Mouse (Mus musculus) heart, embryonic 10.5 days (tissue): ENCODE results near the gene Olfr543. TPM values are rescaled to one million over a fixed set of nuclear protein-coding genes. Genes with fewer than 3 reads are reported as not detected.

Source experiments
- DNase-seq: peaks from one replicate; pipeline ENCODE4 v3.0.0-alpha.2; 2017; ENCODE audit warnings: low spot score
- H3K27ac ChIP-seq: fragments of 300-500 bp; sonication (generic); 2 replicates; pipeline ENCODE4 v1.5.1; 2016; ENCODE audit warnings: mild to moderate bottlenecking
- H3K27me3 ChIP-seq: fragments of 300-500 bp; sonication (generic); 2 replicates; pipeline ENCODE4 v1.6.1; 2016; ENCODE audit warnings: mild to moderate bottlenecking; ENCODE audit not compliant: poor library complexity, insufficient read depth, severe bottlenecking
- H3K36me3 ChIP-seq: fragments of 300-500 bp; sonication (generic); 2 replicates; pipeline ENCODE4 v1.6.1; 2016; ENCODE audit warnings: mild to moderate bottlenecking, moderate library complexity
- H3K4me1 ChIP-seq: fragments of 300-500 bp; sonication (generic); 2 replicates; pipeline ENCODE4 v1.6.1; 2016; ENCODE audit warnings: mild to moderate bottlenecking
- H3K4me3 ChIP-seq: fragments of 300-500 bp; sonication (generic); 2 replicates; pipeline ENCODE4 v1.5.1; 2016; ENCODE audit warnings: mild to moderate bottlenecking, moderate library complexity
- H3K9me3 ChIP-seq: fragments of 300-500 bp; sonication (generic); 2 replicates; pipeline ENCODE4 v1.6.1; 2016; ENCODE audit warnings: mild to moderate bottlenecking, moderate library complexity
- WGBS: fragments of 180-500 bp; shearing (Covaris S2); methylation state at CpG from one replicate; pipeline ENCODE4 v1.1.7; 2016; 5-methylcytosine and 5-hydroxymethylcytosine counted together
- polyA plus RNA-seq: library from polyadenylated mRNA; unstranded; fragments of >200 nt; fragmentation: Nextera tagmentation; extraction: Ambion mirVana; gene quantifications from 2 replicates; pipeline ENCODE4 v1.2.1, GENCODE M21; 2016

The Olfr543 gene
- polyA plus RNA-seq, 1 experiment from 2014 or later, result 0.19 TPM

- Histone ChIP-seq H3K4me1 (no peaks in the 10 kb centered on the region), H3K27ac (no peak overlapping the region), H3K27me3 (no peaks in the 10 kb centered on the region), H3K9me3 (no peaks in the 10 kb centered on the region), H3K36me3 (peaks cover 98% of the 10 kb centered on the region), H3K4me3 (no peak overlapping the region)
- no peak for DNase-seq
- WGBS, result 87% methylated on average over 5 of the region's 5 CpGs
These were observed 22.7 kb downstream of the Olfr543 start for GRCm38 (mm10) chr7:102458618-102459380.

- Histone ChIP-seq H3K27me3 (no peaks in the 10 kb centered on the region), H3K4me1 (peaks cover 13% of the 10 kb centered on the region), H3K4me3 (no peak overlapping the region), H3K36me3 (peaks cover 75% of the 10 kb centered on the region), H3K9me3 (no peaks in the 10 kb centered on the region), H3K27ac (no peak overlapping the region)
- DNase-seq, result no peak
- WGBS, result 94% methylated on average over 9 of the region's 9 CpGs
These were observed 35.0 kb downstream of the Olfr543 start for GRCm38 (mm10) chr7:102446438-102446837.

DNA sequence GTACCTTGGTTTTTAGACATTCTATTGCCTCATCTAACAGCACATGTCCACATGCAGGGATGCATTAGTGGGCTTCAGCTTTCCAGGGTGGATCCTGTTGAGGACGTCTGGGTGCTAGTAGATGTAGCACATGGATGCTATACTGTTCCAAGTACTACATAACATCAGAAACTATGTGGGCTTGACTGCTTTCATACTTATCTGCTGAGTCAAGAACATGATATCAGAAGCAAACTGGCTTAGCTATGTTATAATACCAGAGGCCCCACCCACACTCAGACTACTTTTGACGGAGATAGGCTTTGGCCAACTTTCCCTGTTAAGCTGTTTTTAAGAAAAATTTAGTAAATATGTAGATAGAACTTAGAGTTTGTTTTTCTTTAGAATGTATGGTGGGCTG lies 37.2 kb downstream of the Olfr543 start:
- Histone ChIP-seq H3K27ac (no peak overlapping the region), H3K4me3 (0 out of 2 replicates have a peak overlapping the region, but pooled peaks have one; percentile 5), H3K4me1 (peaks cover 13% of the 10 kb centered on the region), H3K9me3 (no peaks in the 10 kb centered on the region), H3K27me3 (peaks cover 5% of the 10 kb centered on the region), H3K36me3 (peaks cover 54% of the 10 kb centered on the region)
- DNase-seq, result no peak
- WGBS, result 81% methylated on average over 2 of the region's 2 CpGs

GRCm38 (mm10) chr7:102442432-102442831 lies 39.0 kb downstream of the Olfr543 start:
- peak overlapping the region; percentile 76 for H3K4me3 ChIP-seq
- peaks cover 10% of the 10 kb centered on the region for H3K27me3 ChIP-seq
- H3K4me1 ChIP-seq, result peaks cover 13% of the 10 kb centered on the region
- peak overlapping the region; percentile 93 for H3K27ac ChIP-seq
- peaks cover 36% of the 10 kb centered on the region for H3K36me3 ChIP-seq
- H3K9me3 ChIP-seq, result no peaks in the 10 kb centered on the region
- WGBS, result 2% methylated on average over 4 of the region's 4 CpGs
- DNase-seq, result no peak

GRCm38 (mm10) chr7:102441657-102442391 lies 39.7 kb downstream of the Olfr543 start, which contains the start of gene Rrm1:
Gene Rrm1 (plus strand): TSS chr7:102441695.
- WGBS, result under 1% methylated on average over 56 of the region's 56 CpGs
- Histone ChIP-seq H3K27ac (peak within 1 kb of the TSS; percentile 93), H3K36me3 (peaks cover 30% of the 10 kb centered on the region), H3K27me3 (peaks cover 16% of the 10 kb centered on the region), H3K4me1 (peaks cover 13% of the 10 kb centered on the region), H3K4me3 (peak within 1 kb of the TSS; percentile 76), H3K9me3 (no peaks in the 10 kb centered on the region)
- DNase-seq, result peak; percentile 99

DNA sequence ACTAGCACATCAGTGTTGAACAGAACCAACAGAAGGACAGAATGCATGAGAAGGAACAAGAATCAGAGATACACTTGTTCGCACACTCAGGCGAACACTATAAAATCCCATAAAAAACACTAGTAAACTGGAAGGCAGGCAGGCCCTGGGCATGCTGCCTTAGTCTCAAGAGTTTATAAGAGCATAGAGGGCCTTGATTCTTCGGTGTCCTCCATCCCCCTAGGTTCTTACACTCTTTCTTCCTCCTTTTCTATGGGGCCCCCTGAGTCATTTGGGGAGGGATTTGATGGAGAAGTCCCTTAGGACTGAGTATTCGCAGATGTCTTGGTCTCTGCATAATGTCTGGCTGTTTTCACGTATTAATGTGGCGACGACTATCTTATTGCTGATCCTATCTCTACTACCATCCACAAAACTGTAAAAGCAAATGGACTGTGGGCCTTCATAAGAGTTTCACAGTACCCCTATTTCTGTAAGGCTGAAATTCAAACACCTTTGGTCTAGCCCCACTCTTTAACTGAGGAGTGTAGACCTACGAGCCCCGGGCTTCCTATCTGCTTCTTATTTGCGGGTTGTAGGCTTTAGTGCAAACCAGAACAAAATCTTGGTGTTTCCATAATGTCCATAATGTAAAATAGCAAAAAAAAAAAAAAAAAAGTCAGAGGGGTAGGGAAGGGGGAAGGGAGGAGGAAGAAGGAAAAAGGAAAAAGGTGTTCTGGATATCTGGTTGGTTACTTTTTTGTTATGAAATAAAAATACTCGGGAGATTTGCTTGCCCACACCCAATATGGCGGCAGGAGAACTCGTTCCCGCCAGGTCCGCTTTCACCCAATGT lies 40.4 kb downstream of the Olfr543 start:
- Histone ChIP-seq H3K27ac (peak overlapping the region; percentile 93), H3K36me3 (peaks cover 22% of the 10 kb centered on the region), H3K9me3 (no peaks in the 10 kb centered on the region), H3K4me3 (peak overlapping the region; percentile 76), H3K27me3 (peaks cover 18% of the 10 kb centered on the region), H3K4me1 (peaks cover 13% of the 10 kb centered on the region)
- 53% methylated on average over 15 of the region's 15 CpGs for WGBS
- no peak for DNase-seq

DNA sequence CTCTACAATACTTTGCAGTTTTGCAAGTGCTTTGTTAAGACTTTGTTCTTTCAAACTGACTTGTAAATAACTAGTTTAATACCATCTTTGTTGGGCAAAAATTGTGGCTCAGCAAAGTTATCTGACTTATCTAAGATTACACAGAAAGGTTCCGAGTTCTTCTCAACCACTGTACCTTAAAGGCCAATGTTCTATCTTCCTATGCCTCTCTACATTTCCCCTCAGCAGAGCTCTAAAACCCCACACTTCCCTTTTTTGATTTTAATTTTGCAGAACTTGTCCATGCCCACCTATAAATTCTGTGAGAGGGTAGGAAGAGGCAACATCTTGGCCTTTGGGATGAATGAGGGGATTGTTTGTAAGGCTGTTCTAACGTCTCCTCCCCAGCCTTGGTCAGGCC lies 47.1 kb downstream of the Olfr543 start:
- Histone ChIP-seq H3K27me3 (0 out of 2 replicates have a peak, but pooled peaks cover 12% of the 10 kb centered on the region), H3K4me3 (no peak overlapping the region), H3K27ac (no peak overlapping the region), H3K36me3 (0 out of 2 replicates have a peak, but pooled peaks cover 5% of the 10 kb centered on the region), H3K4me1 (no peaks in the 10 kb centered on the region), H3K9me3 (no peaks in the 10 kb centered on the region)
- WGBS, result 72% methylated on average over 2 of the region's 2 CpGs
- no peak for DNase-seq

Other genes with a start within 250 kb of the Olfr543 start
- gene Rhog, start 225.6 kb downstream of the Olfr543 start, polyA plus RNA-seq, result 42.8 and 48.9 TPM in 2 replicates
- gene Stim1, start 213.9 kb downstream of the Olfr543 start, polyA plus RNA-seq, result 15.1 and 16.6 TPM in 2 replicates
- gene Rrm1, start 40.0 kb downstream of the Olfr543 start, polyA plus RNA-seq, result 190 and 198 TPM in 2 replicates
- 0.04 TPM in 2 replicates for gene Olfr544, start 6.6 kb upstream of the Olfr543 start, polyA plus RNA-seq
- 0.11 TPM in 1 of 2 replicates, not detected in the other for gene Olfr545, start 17.9 kb upstream of the Olfr543 start, polyA plus RNA-seq
- gene Olfr547, start 53.1 kb upstream of the Olfr543 start, polyA plus RNA-seq, result not detected in 2 replicates
- gene Olfr548-ps1, start 59.2 kb upstream of the Olfr543 start, polyA plus RNA-seq, result not detected in 2 replicates
- gene Olfr549, start 68.2 kb upstream of the Olfr543 start, polyA plus RNA-seq, result not detected in 2 replicates
- gene Trim21, start 83.8 kb upstream of the Olfr543 start, polyA plus RNA-seq, result 0.47 and 0.65 TPM in 2 replicates
- not detected in 2 replicates for gene Olfr550, start 89.8 kb upstream of the Olfr543 start, polyA plus RNA-seq
- not detected in 2 replicates for gene Olfr551, start 110.2 kb upstream of the Olfr543 start, polyA plus RNA-seq
- not detected in 2 replicates for gene Olfr552, start 116.1 kb upstream of the Olfr543 start, polyA plus RNA-seq
- not detected in 2 replicates for gene Olfr553, start 136.5 kb upstream of the Olfr543 start, polyA plus RNA-seq
- gene Olfr554, start 156.8 kb upstream of the Olfr543 start, polyA plus RNA-seq, result not detected in 2 replicates
- not detected in 2 replicates for gene Olfr555, start 177.1 kb upstream of the Olfr543 start, polyA plus RNA-seq
- gene Olfr556, start 183.2 kb upstream of the Olfr543 start, polyA plus RNA-seq, result not detected in 2 replicates
- 14.6 and 16.2 TPM in 2 replicates for gene Trim68, start 205.6 kb upstream of the Olfr543 start, polyA plus RNA-seq
- gene Olfr557, start 214.2 kb upstream of the Olfr543 start, polyA plus RNA-seq, result not detected in 2 replicates
- not detected in 2 replicates for gene Olfr558, start 220.5 kb upstream of the Olfr543 start, polyA plus RNA-seq
- not detected in 2 replicates for gene Olfr33, start 237.4 kb upstream of the Olfr543 start, polyA plus RNA-seq
- gene Olfr559, start 245.8 kb upstream of the Olfr543 start, polyA plus RNA-seq, result not detected in 2 replicates